Mouse (Mus musculus) CH12.LX (cell line): ENCODE results near the gene Mta2. TPM values are rescaled to one million over a fixed set of nuclear protein-coding genes. Genes with fewer than 3 reads are reported as not detected.
A peak's percentile ranks its signal among the peaks of the same experiment; 100 is the strongest.

ENCODE experiments used
- DNase-seq: peaks from one replicate; pipeline ENCODE4 v3.0.0-alpha.2; 2013; ENCODE audit errors: extremely low read depth
- H3K27ac ChIP-seq: 2 replicates; pipeline ENCODE4 v1.5.1; 2012; ENCODE audit warnings: low read depth, mild to moderate bottlenecking, control low read depth, moderate library complexity; ENCODE audit not compliant: insufficient read depth
- H3K27me3 ChIP-seq: replicated peaks from 2 replicates; pipeline ENCODE3; 2012; ENCODE audit warnings: inconsistent platforms
- H3K36me3 ChIP-seq, 2 experiments: replicated peaks in 1 of 2; 2 replicates each; pipeline versions ENCODE3 to v1.6.1; 2012; ENCODE audit warnings: inconsistent platforms in 1 of 2, low read length in 1 of 2, mild to moderate bottlenecking in 1 of 2, mixed read lengths in 1 of 2, moderate library complexity in 1 of 2; ENCODE audit not compliant: control insufficient read depth in 1 of 2, insufficient read depth in 1 of 2
- H3K4me1 ChIP-seq, 2 experiments: 2 replicates each; pipeline ENCODE4 v1.6.1; 2012; ENCODE audit warnings: inconsistent platforms in 1 of 2, moderate library complexity in 1 of 2; ENCODE audit not compliant: insufficient read depth in 2 of 2, control insufficient read depth in 1 of 2
- H3K4me2 ChIP-seq: 2 replicates; pipeline ENCODE4 v1.6.1; 2012; ENCODE audit warnings: low read depth, mild to moderate bottlenecking, control low read depth; ENCODE audit not compliant: poor library complexity, insufficient read depth, severe bottlenecking
- H3K4me3 ChIP-seq, 3 experiments: fragments of 150-350 bp in 1 of 3; sonication (generic) in 1 of 3; replicated peaks in 1 of 3; 2 replicates each; pipeline versions ENCODE3 to v1.5.1; 2011 to 2012; ENCODE audit warnings: low read depth in 2 of 3, low read length in 2 of 3, mild to moderate bottlenecking in 2 of 3, moderate library complexity in 2 of 3, control low read depth in 1 of 3, improper control_type of control experiment in 1 of 3, inconsistent platforms in 1 of 3, mixed read lengths in 1 of 3; ENCODE audit not compliant: poor library complexity in 1 of 3
- H3K79me2 ChIP-seq: replicated peaks from 2 replicates; pipeline ENCODE4 v1.6.1; 2012; ENCODE audit warnings: mild to moderate bottlenecking, moderate library complexity; ENCODE audit not compliant: control insufficient read depth, poor library complexity, insufficient read depth, severe bottlenecking; ENCODE audit errors: extremely low read depth
- H3K9ac ChIP-seq: 2 replicates; pipeline ENCODE4 v1.6.1; 2012; ENCODE audit warnings: low read depth, mild to moderate bottlenecking, control low read depth, moderate library complexity; ENCODE audit not compliant: insufficient read depth
- H3K9me3 ChIP-seq: replicated peaks from 2 replicates; pipeline ENCODE3; 2012; ENCODE audit warnings: low read length, inconsistent platforms, mixed read lengths
- BHLHE40 ChIP-seq: IDR thresholded peaks from 2 replicates; pipeline ENCODE4 v1.6.1; 2011; ENCODE audit warnings: mild to moderate bottlenecking, low read depth, low read length, improper control_type of control experiment
- CHD1 ChIP-seq: IDR thresholded peaks from 2 replicates; pipeline ENCODE4 v1.6.1; 2012; ENCODE audit warnings: low read depth, low read length, improper control_type of control experiment, inconsistent platforms
- CHD2 ChIP-seq: IDR thresholded peaks from 2 replicates; pipeline ENCODE4 v1.6.1; 2011; ENCODE audit warnings: low read length, improper control_type of control experiment
- CTCF ChIP-seq, 2 experiments: IDR thresholded peaks in 1 of 2; conservative IDR thresholded peaks in 1 of 2; 2 replicates each; pipeline ENCODE4 v1.5.1; 2011 to 2012; ENCODE audit warnings: low read depth in 2 of 2, low read length in 2 of 2, improper control_type of control experiment in 1 of 2, inconsistent platforms in 1 of 2, mild to moderate bottlenecking in 1 of 2, moderate library complexity in 1 of 2
- E2F4 ChIP-seq: IDR thresholded peaks from 2 replicates; pipeline ENCODE4 v1.6.1; 2011; ENCODE audit warnings: low read depth, low read length, improper control_type of control experiment; ENCODE audit not compliant: insufficient replicate concordance
- ELF1 ChIP-seq: IDR thresholded peaks from 2 replicates; pipeline ENCODE4 v1.6.1; 2014; ENCODE audit warnings: low read depth, mild to moderate bottlenecking, inconsistent platforms, low read length, improper control_type of control experiment
- EP300 ChIP-seq: IDR thresholded peaks from 2 replicates; pipeline ENCODE4 v1.6.1; 2011; ENCODE audit warnings: low read length, improper control_type of control experiment
- ETS1 ChIP-seq: conservative IDR thresholded peaks from 2 replicates; pipeline ENCODE4 v1.6.1; 2012; ENCODE audit warnings: low read depth, mild to moderate bottlenecking, inconsistent platforms, low read length, improper control_type of control experiment, moderate library complexity
- GABPA ChIP-seq: IDR thresholded peaks from 2 replicates; pipeline ENCODE4 v1.6.1; 2012; ENCODE audit warnings: low read depth, low read length, improper control_type of control experiment, inconsistent platforms; ENCODE audit not compliant: insufficient replicate concordance
- HCFC1 ChIP-seq: IDR thresholded peaks from 2 replicates; pipeline ENCODE4 v1.6.1; 2012; ENCODE audit warnings: low read depth, mild to moderate bottlenecking, inconsistent platforms, low read length, improper control_type of control experiment
- IRF4 ChIP-seq: IDR thresholded peaks from 2 replicates; pipeline ENCODE4 v1.6.1; 2014; ENCODE audit warnings: low read depth, mild to moderate bottlenecking, inconsistent platforms, low read length, improper control_type of control experiment
- JUN ChIP-seq: IDR thresholded peaks from 2 replicates; pipeline ENCODE4 v1.6.1; 2011; ENCODE audit warnings: low read depth, mild to moderate bottlenecking, low read length, improper control_type of control experiment, moderate library complexity; ENCODE audit not compliant: insufficient read depth
- JUND ChIP-seq: conservative IDR thresholded peaks from 2 replicates; pipeline ENCODE4 v1.6.1; 2011; ENCODE audit warnings: low read depth, low read length, improper control_type of control experiment
- KAT2A ChIP-seq: IDR thresholded peaks from 2 replicates; pipeline ENCODE4 v1.6.1; 2012; ENCODE audit warnings: low read length, improper control_type of control experiment, inconsistent platforms; ENCODE audit not compliant: insufficient replicate concordance
- MAFK ChIP-seq: IDR thresholded peaks from 2 replicates; pipeline ENCODE4 v1.6.1; 2011; ENCODE audit warnings: low read length, improper control_type of control experiment; ENCODE audit not compliant: insufficient replicate concordance
- MAX ChIP-seq: IDR thresholded peaks from 2 replicates; pipeline ENCODE4 v1.6.1; 2011; ENCODE audit warnings: low read length, improper control_type of control experiment
- MAZ ChIP-seq: IDR thresholded peaks from 2 replicates; pipeline ENCODE4 v1.6.1; 2012; ENCODE audit warnings: low read depth, mild to moderate bottlenecking, inconsistent platforms, low read length, improper control_type of control experiment, moderate library complexity
- MEF2A ChIP-seq: IDR thresholded peaks from 2 replicates; pipeline ENCODE4 v1.6.1; 2014; ENCODE audit warnings: low read depth, mild to moderate bottlenecking, inconsistent platforms, low read length, improper control_type of control experiment, borderline replicate concordance
- MXI1 ChIP-seq: IDR thresholded peaks from 2 replicates; pipeline ENCODE4 v1.6.1; 2011; ENCODE audit warnings: mild to moderate bottlenecking, low read depth, low read length, improper control_type of control experiment
- MYC ChIP-seq: IDR thresholded peaks from 2 replicates; pipeline ENCODE4 v1.6.1; 2011; ENCODE audit warnings: low read depth, mild to moderate bottlenecking, improper control_type of control experiment, low read length
- NELFE ChIP-seq: IDR thresholded peaks from 2 replicates; pipeline ENCODE4 v1.6.1; 2011; ENCODE audit warnings: low read depth, low read length, improper control_type of control experiment
- NRF1 ChIP-seq: IDR thresholded peaks from 2 replicates; pipeline ENCODE4 v1.6.1; 2014; ENCODE audit warnings: low read depth, mild to moderate bottlenecking, inconsistent platforms, low read length, improper control_type of control experiment, moderate library complexity
- PAX5 ChIP-seq: IDR thresholded peaks from 2 replicates; pipeline ENCODE4 v1.6.1; 2012; ENCODE audit warnings: low read length, inconsistent platforms, mixed read lengths
- POLR2A ChIP-seq: IDR thresholded peaks from 2 replicates; pipeline ENCODE4 v1.6.1; 2011; ENCODE audit warnings: low read depth, mild to moderate bottlenecking, improper control_type of control experiment, low read length
- POLR2AphosphoS2 ChIP-seq: IDR thresholded peaks from 2 replicates; pipeline ENCODE4 v1.6.1; 2011; ENCODE audit warnings: low read depth, low read length, improper control_type of control experiment
- RAD21 ChIP-seq: IDR thresholded peaks from 2 replicates; pipeline ENCODE4 v1.6.1; 2011; ENCODE audit warnings: low read depth, mild to moderate bottlenecking, low read length, improper control_type of control experiment, moderate library complexity
- RCOR1 ChIP-seq: conservative IDR thresholded peaks from 2 replicates; pipeline ENCODE4 v1.6.1; 2012; ENCODE audit warnings: low read depth, mild to moderate bottlenecking, inconsistent platforms, low read length, improper control_type of control experiment
- SIN3A ChIP-seq: IDR thresholded peaks from 2 replicates; pipeline ENCODE4 v1.6.1; 2012; ENCODE audit warnings: low read length, improper control_type of control experiment, inconsistent platforms
- SMC3 ChIP-seq: IDR thresholded peaks from 2 replicates; pipeline ENCODE4 v1.6.1; 2011; ENCODE audit warnings: low read depth, low read length, improper control_type of control experiment
- TBP ChIP-seq: conservative IDR thresholded peaks from 2 replicates; pipeline ENCODE4 v1.6.1; 2011; ENCODE audit warnings: low read depth, low read length, improper control_type of control experiment
- TCF12 ChIP-seq: IDR thresholded peaks from 2 replicates; pipeline ENCODE4 v1.6.1; 2014; ENCODE audit warnings: low read depth, mild to moderate bottlenecking, inconsistent platforms, low read length, improper control_type of control experiment
- UBTF ChIP-seq: IDR thresholded peaks from 2 replicates; pipeline ENCODE4 v1.6.1; 2012; ENCODE audit warnings: low read depth, mild to moderate bottlenecking, inconsistent platforms, low read length, improper control_type of control experiment, moderate library complexity
- USF1 ChIP-seq: IDR thresholded peaks from 2 replicates; pipeline ENCODE4 v1.6.1; 2014; ENCODE audit warnings: low read depth, mild to moderate bottlenecking, inconsistent platforms, low read length, improper control_type of control experiment
- USF2 ChIP-seq: conservative IDR thresholded peaks from 2 replicates; pipeline ENCODE4 v1.6.1; 2011; ENCODE audit warnings: low read depth, low read length, improper control_type of control experiment
- ZC3H11A ChIP-seq: IDR thresholded peaks from 2 replicates; pipeline ENCODE4 v1.6.1; 2012; ENCODE audit warnings: low read depth, mild to moderate bottlenecking, inconsistent platforms, low read length, improper control_type of control experiment
- ZKSCAN1 ChIP-seq: IDR thresholded peaks from 2 replicates; pipeline ENCODE4 v1.6.1; 2012; ENCODE audit warnings: low read depth, inconsistent platforms, low read length, improper control_type of control experiment, borderline replicate concordance
- ZMIZ1 ChIP-seq: IDR thresholded peaks from 2 replicates; pipeline ENCODE4 v1.6.1; 2012; ENCODE audit warnings: low read depth, mild to moderate bottlenecking, inconsistent platforms, low read length, improper control_type of control experiment
- ZNF384 ChIP-seq: IDR thresholded peaks from 2 replicates; pipeline ENCODE4 v1.6.1; 2012; ENCODE audit warnings: low read depth, low read length, improper control_type of control experiment, inconsistent platforms
- dilution Hi-C: fragments of 300-500 bp; cut with MboI; formaldehyde crosslinking; loops from 2 replicates; pipeline ENCODE4 v1.14.3; 2020; ENCODE audit warnings: low sequenced_read_pairs; ENCODE audit not compliant: extremely low pct_unique_long_range_greater_than_20kb, extremely low pct_ligation_motif_present
- in situ Hi-C: fragments of 300-500 bp; cut with MboI; formaldehyde crosslinking; loops from 3 replicates; pipeline ENCODE4 v1.14.3; 2019; ENCODE audit warnings: low sequenced_read_pairs, low pct_ligation_motif_present, low pct_unique_long_range_greater_than_20kb, mixed read lengths
- polyA plus RNA-seq: library from polyadenylated mRNA; unstranded; fragments of >175 nt; gene quantifications from 2 replicates; pipeline ENCODE4 v1.2.1, GENCODE M21; 2012; ENCODE audit warnings: low read depth; ENCODE audit not compliant: insufficient read length
- total RNA-seq, 2 experiments: library from RNA; depleted of rRNA; stranded (reverse); fragments of 300-350 nt in 1 of 2; fragments of >200 nt in 1 of 2; gene quantifications; 2 replicates each; pipeline ENCODE4 v1.2.3; 2012 to 2014

Mta2 gene
- total and polyA plus RNA-seq, 3 experiments, result 115 to 162 (median 131) TPM

- Histone ChIP-seq H3K79me2 (peaks cover 53% of the 10 kb centered on the region), H3K27ac (peak within 1 kb of the TSS; percentile 62), H3K27me3 (no peaks in the 10 kb centered on the region), H3K36me3 (peaks cover 67 to 82% of the 10 kb centered on the region in 2 experiments), H3K4me2 (peak within 1 kb of the TSS; percentile 91), H3K4me1 (peaks cover 10 to 47% of the 10 kb centered on the region in 2 experiments), H3K9ac (peak within 1 kb of the TSS; percentile 98), H3K4me3 (peak within 1 kb of the TSS; percentile 78 to 99 (median 94)), H3K9me3 (no peaks in the 10 kb centered on the region)
- dilution Hi-C loops (no loop called here), in situ Hi-C loops (no loop called here)
- TF ChIP-seq BHLHE40, result peak; percentile 27
- 0 out of 2 replicates have a peak, but pooled peaks have one; percentile 15 for TF ChIP-seq USF2
- peak; percentile 91 for TF ChIP-seq POLR2A
- TF ChIP-seq TCF12, result peak; percentile 97
- TF ChIP-seq CHD2, result no peak; the same call in 1 of the 2 replicates
- TF ChIP-seq POLR2AphosphoS2, result peak; percentile 75
- TF ChIP-seq MYC, result 0 out of 2 replicates have a peak, but pooled peaks have one; percentile 86
- TF ChIP-seq E2F4, result no peak
- peak; percentile 84 for TF ChIP-seq ZMIZ1
- TF ChIP-seq MAX, result peak; percentile 84
- TF ChIP-seq MAFK, result no peak
- TF ChIP-seq ZC3H11A, result no peak
- no peak for TF ChIP-seq PAX5
- no peak for TF ChIP-seq CHD1
- no peak for TF ChIP-seq JUN
- TF ChIP-seq CTCF (conservative IDR thresholded peaks at IDR 0.05 in 1 of 2, IDR thresholded peaks at IDR 0.05 in 1 of 2; ENCODE audit: low read depth in 2 of 2, low read length in 2 of 2), result no peak
- TF ChIP-seq MXI1, result peak; percentile 92
- peak; percentile 81 for TF ChIP-seq ELF1
- no peak for TF ChIP-seq ETS1
- peak; percentile 89 for TF ChIP-seq NRF1
- no peak for TF ChIP-seq MEF2A
- no peak for TF ChIP-seq EP300
- TF ChIP-seq JUND, result no peak
- no peak for TF ChIP-seq GABPA
- no peak for TF ChIP-seq ZKSCAN1
- TF ChIP-seq KAT2A, result peak; percentile 74
- peak; percentile 98 for TF ChIP-seq MAZ
- TF ChIP-seq UBTF, result no peak
- 0 out of 2 replicates have a peak, but pooled peaks have one; percentile 15 for TF ChIP-seq IRF4
- TF ChIP-seq RCOR1, result no peak
- TF ChIP-seq SMC3, result no peak
- peak; percentile 89 for TF ChIP-seq NELFE
- no peak for TF ChIP-seq ZNF384
- peak; percentile 75 for TF ChIP-seq HCFC1
- peak; percentile 78 for TF ChIP-seq TBP
- TF ChIP-seq RAD21, result no peak
- TF ChIP-seq USF1, result peak; percentile 22
- peak; percentile 69 for TF ChIP-seq SIN3A
- peak; percentile 99 for DNase-seq
These were observed 25.1 kb downstream of the Mta2 start, which contains the start of gene Eef1g for GRCm38 (mm10) chr19:8966590-8967372. Gene Eef1g, plus strand, starts transcription at chr19:8967041.
